Mouse (Mus musculus): ENCODE data around the gene Shcbp1l. TPM values are rescaled to one million over a fixed set of nuclear protein-coding genes. Genes with fewer than 3 reads are reported as not detected.

Gene Shcbp1l
- polyA plus RNA-seq, 2 experiments: 0.32 to 1.5 TPM

DNA sequence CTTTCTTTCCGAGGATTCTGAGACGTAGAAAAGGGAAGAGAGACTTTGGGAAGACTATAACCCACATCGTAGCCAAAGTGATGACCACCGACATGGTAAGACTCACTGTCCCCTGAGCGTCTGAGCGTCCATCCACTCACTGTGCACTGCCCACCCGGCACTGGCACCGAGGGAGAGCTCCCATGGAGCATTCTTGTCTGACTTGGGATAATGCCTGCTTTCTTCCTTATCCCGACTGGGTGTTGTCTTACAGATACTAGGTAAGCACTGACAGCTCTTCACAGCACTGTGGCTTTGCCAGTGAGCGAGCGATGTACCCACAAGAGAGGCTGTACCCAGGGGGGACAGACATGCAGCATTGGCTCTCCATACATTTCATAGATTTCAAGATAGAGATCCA, 12.6 kb downstream of the Shcbp1l start:
- 88% methylated on average over 11 of the region's 11 CpGs for WGBS
- Histone ChIP-seq H3K36me3 (ENCODE audit: control insufficient read depth, insufficient read depth, low read length) (no peaks in the 10 kb centered on the region), H3K27ac (replicated peaks; ENCODE audit: low read depth, low read length) (no peak overlapping the region), H3K4me1 (ENCODE audit: control insufficient read depth, insufficient read depth, low read length) (no peaks in the 10 kb centered on the region), H3K9ac (ENCODE audit: low read depth, low read length, severe bottlenecking) (no peak overlapping the region), H3K27me3 (ENCODE audit: control insufficient read depth, insufficient read depth, low read length) (no peaks in the 10 kb centered on the region), H3K4me2 (replicated peaks; ENCODE audit: low read depth, low read length, severe bottlenecking) (no peak overlapping the region), H3K9me3 (ENCODE audit: control insufficient read depth, low read length) (no peaks in the 10 kb centered on the region), H3K4me3 (replicated peaks; ENCODE audit: low read length) (no peak overlapping the region)
- ATAC-seq (ENCODE audit: low FRiP score, low read depth) (no peak), DNase-seq (ENCODE audit: low spot score) (no peak)
- TF ChIP-seq POLR2A (IDR thresholded peaks at IDR 0.05; ENCODE audit: borderline replicate concordance, extremely low read depth, insufficient read depth, insufficient read length): no peak

GRCm38 (mm10) chr1:153440752-153441151, 15.8 kb downstream of the Shcbp1l start:
- Histone ChIP-seq H3K4me3 (replicated peaks; ENCODE audit: low read length) (no peak overlapping the region), H3K36me3 (ENCODE audit: control insufficient read depth, insufficient read depth, low read length) (no peaks in the 10 kb centered on the region), H3K4me1 (ENCODE audit: control insufficient read depth, insufficient read depth, low read length) (no peaks in the 10 kb centered on the region), H3K9me3 (ENCODE audit: control insufficient read depth, low read length) (no peaks in the 10 kb centered on the region), H3K4me2 (replicated peaks; ENCODE audit: low read depth, low read length, severe bottlenecking) (no peak overlapping the region), H3K27ac (replicated peaks; ENCODE audit: low read depth, low read length) (no peak overlapping the region), H3K27me3 (ENCODE audit: control insufficient read depth, insufficient read depth, low read length) (no peaks in the 10 kb centered on the region), H3K9ac (ENCODE audit: low read depth, low read length, severe bottlenecking) (no peak overlapping the region)
- DNase-seq (ENCODE audit: low spot score) (no peak), ATAC-seq (ENCODE audit: low FRiP score, low read depth) (no peak)
- 85% methylated on average over 4 of the region's 4 CpGs for WGBS
- no peak for TF ChIP-seq POLR2A (IDR thresholded peaks at IDR 0.05; ENCODE audit: borderline replicate concordance, extremely low read depth, insufficient read depth, insufficient read length)

- no peak for DNase-seq (ENCODE audit: low spot score)
- WGBS: 74% methylated on average over 3 of the region's 3 CpGs
- no peaks in the 10 kb centered on the region for H3K36me3 ChIP-seq (ENCODE audit: control insufficient read depth, insufficient read depth, low read length)
- H3K4me3 ChIP-seq (replicated peaks; ENCODE audit: low read length): no peak overlapping the region
- H3K27me3 ChIP-seq (ENCODE audit: control insufficient read depth, insufficient read depth, low read length): no peaks in the 10 kb centered on the region
- no peak for ATAC-seq (ENCODE audit: low FRiP score, low read depth)
- no peaks in the 10 kb centered on the region for H3K4me1 ChIP-seq (ENCODE audit: control insufficient read depth, insufficient read depth, low read length)
- no peaks in the 10 kb centered on the region for H3K9me3 ChIP-seq (ENCODE audit: control insufficient read depth, low read length)
- H3K4me2 ChIP-seq (replicated peaks; ENCODE audit: low read depth, low read length, severe bottlenecking): no peak overlapping the region
- no peak overlapping the region for H3K9ac ChIP-seq (ENCODE audit: low read depth, low read length, severe bottlenecking)
- no peak overlapping the region for H3K27ac ChIP-seq (replicated peaks; ENCODE audit: low read depth, low read length)
- TF ChIP-seq POLR2A (IDR thresholded peaks at IDR 0.05; ENCODE audit: borderline replicate concordance, extremely low read depth, insufficient read depth, insufficient read length): no peak
Measured at GRCm38 (mm10) chr1:153441656-153442055, 16.7 kb downstream of the Shcbp1l start.

- Histone ChIP-seq H3K36me3 (ENCODE audit: control insufficient read depth, insufficient read depth, low read length) (no peaks in the 10 kb centered on the region), H3K27me3 (ENCODE audit: control insufficient read depth, insufficient read depth, low read length) (no peaks in the 10 kb centered on the region), H3K4me2 (replicated peaks; ENCODE audit: low read depth, low read length, severe bottlenecking) (no peak overlapping the region), H3K4me3 (replicated peaks; ENCODE audit: low read length) (no peak overlapping the region), H3K9me3 (ENCODE audit: control insufficient read depth, low read length) (no peaks in the 10 kb centered on the region), H3K27ac (replicated peaks; ENCODE audit: low read depth, low read length) (no peak overlapping the region), H3K9ac (ENCODE audit: low read depth, low read length, severe bottlenecking) (no peak overlapping the region), H3K4me1 (ENCODE audit: control insufficient read depth, insufficient read depth, low read length) (no peaks in the 10 kb centered on the region)
- WGBS: 78% methylated on average over 1 of the region's 1 CpGs
- no peak for DNase-seq (ENCODE audit: low spot score)
- no peak for TF ChIP-seq POLR2A (IDR thresholded peaks at IDR 0.05; ENCODE audit: borderline replicate concordance, extremely low read depth, insufficient read depth, insufficient read length)
- ATAC-seq (ENCODE audit: low FRiP score, low read depth): no peak
Measured at GRCm38 (mm10) chr1:153443019-153443418, 18.1 kb downstream of the Shcbp1l start.

- no peak for ATAC-seq (ENCODE audit: low FRiP score, low read depth)
Measured at GRCm38 (mm10) chr1:153443632-153444031, 18.7 kb downstream of the Shcbp1l start.

More at GRCm38 (mm10) chr1:153443632-153444031, 18.7 kb downstream of the Shcbp1l start:
- Histone ChIP-seq H3K4me3 (replicated peaks; ENCODE audit: low read length) (no peak overlapping the region), H3K27ac (replicated peaks; ENCODE audit: low read depth, low read length) (no peak overlapping the region), H3K4me1 (ENCODE audit: control insufficient read depth, insufficient read depth, low read length) (no peaks in the 10 kb centered on the region), H3K9me3 (ENCODE audit: control insufficient read depth, low read length) (no peaks in the 10 kb centered on the region), H3K27me3 (ENCODE audit: control insufficient read depth, insufficient read depth, low read length) (no peaks in the 10 kb centered on the region), H3K4me2 (replicated peaks; ENCODE audit: low read depth, low read length, severe bottlenecking) (no peak overlapping the region), H3K36me3 (ENCODE audit: control insufficient read depth, insufficient read depth, low read length) (0 out of 2 replicates have a peak, but pooled peaks cover 3% of the 10 kb centered on the region), H3K9ac (ENCODE audit: low read depth, low read length, severe bottlenecking) (no peak overlapping the region)
- TF ChIP-seq POLR2A (IDR thresholded peaks at IDR 0.05; ENCODE audit: borderline replicate concordance, extremely low read depth, insufficient read depth, insufficient read length): no peak
- no peak for DNase-seq (ENCODE audit: low spot score)
- 71% methylated on average over 4 of the region's 4 CpGs for WGBS
